Mouse (Mus musculus): ENCODE results near the gene Phf21a. TPM values are rescaled to one million over a fixed set of nuclear protein-coding genes. Genes with fewer than 3 reads are reported as not detected.
A peak's percentile ranks its signal among the peaks of the same experiment; 100 is the strongest.
"Not testable (repeated sequence)": the region's sequence is repeated elsewhere in the genome, so short reads cannot be mapped to it uniquely, and the experiment has no call there.

The Phf21a gene
- polyA plus RNA-seq, 1 experiment from 2014 or later = 5.6 TPM

DNA sequence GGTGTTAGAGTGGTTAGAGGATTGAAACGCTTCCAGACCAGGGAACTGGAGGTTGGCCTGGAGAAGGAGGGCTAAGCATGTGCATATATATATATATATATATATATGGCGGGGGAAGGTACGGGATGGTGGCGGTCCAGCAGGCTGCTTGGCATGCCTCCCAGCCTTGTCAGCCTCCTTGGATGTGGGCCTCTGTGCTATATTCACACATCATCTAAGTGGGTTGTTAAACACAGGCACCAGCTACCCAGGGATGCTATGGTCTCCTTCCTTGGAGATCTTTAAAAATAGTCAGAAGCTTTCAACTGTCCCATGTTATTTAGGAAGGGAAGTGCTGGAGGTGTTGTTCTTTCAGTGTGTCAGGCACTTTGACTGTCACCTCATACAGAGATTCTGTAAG is 3.1 kb upstream of the Phf21a start:
- Histone ChIP-seq H3K4me3 (no peak overlapping the region), H3K9ac (no peak overlapping the region), H3K9me3 (replicated peaks) (no peaks in the 10 kb centered on the region), H3K27me3 (replicated peaks) (no peaks in the 10 kb centered on the region), H3K4me2 (no peak overlapping the region), H3K27ac (no peak overlapping the region), H3K4me1 (no peaks in the 10 kb centered on the region), H3K36me3 (no peaks in the 10 kb centered on the region)
- 78% methylated on average over 4 of the region's 4 CpGs for WGBS (ENCODE audit: insufficient replicate concordance)
- ATAC-seq = no peak

DNA sequence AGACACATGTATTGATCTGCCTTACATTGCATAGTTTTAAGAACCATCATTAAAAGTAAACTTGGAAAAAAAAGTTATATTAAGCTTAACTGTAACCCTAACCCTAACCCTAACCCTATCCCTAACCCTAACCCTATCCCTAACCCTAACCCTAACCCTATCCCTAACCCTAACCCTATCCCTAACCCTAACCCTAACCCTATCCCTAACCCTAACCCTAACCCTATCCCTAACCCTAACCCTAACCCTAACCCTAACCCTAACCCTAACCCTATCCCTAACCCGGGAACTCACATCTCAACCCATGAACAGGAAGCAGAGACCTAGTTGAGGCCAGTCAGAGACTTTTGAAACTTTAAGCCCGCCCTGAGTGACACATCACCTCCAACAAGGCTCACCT is 586 bp downstream of the Phf21a start:
- H3K27me3 ChIP-seq (replicated peaks); H3K27ac ChIP-seq; H3K4me3 ChIP-seq; H3K4me1 ChIP-seq; ATAC-seq; H3K9ac ChIP-seq; H3K9me3 ChIP-seq (replicated peaks); H3K36me3 ChIP-seq; H3K4me2 ChIP-seq: not testable (repeated sequence)
- WGBS (ENCODE audit: insufficient replicate concordance) = 71% methylated on average over 2 of the region's 2 CpGs

DNA sequence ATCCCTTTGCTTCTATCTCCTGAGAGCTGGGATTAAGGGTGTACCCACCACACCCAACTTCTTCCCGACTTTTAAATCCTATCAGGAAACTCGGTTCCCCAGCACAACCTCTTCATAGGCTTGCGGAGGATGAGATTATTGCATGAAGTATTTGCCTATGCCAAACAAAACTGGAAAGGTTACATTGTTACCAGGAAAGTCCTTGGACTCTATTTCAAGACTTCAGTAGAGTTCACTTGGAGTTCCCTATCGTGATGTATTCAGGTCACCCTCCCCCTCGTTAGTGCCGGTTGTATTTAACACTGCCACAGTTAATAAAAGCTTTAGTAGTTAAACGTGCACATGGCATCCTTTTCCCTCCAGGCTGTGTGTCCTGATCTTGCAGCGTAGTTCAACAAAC is 1.2 kb downstream of the Phf21a start:
- 61% methylated on average over 8 of the region's 8 CpGs for WGBS (ENCODE audit: insufficient replicate concordance)
- Histone ChIP-seq H3K4me1 (no peaks in the 10 kb centered on the region), H3K9me3 (replicated peaks) (no peaks in the 10 kb centered on the region), H3K27me3 (replicated peaks) (no peaks in the 10 kb centered on the region), H3K36me3 (no peaks in the 10 kb centered on the region), H3K4me3 (no peak overlapping the region), H3K9ac (no peak overlapping the region), H3K27ac (no peak overlapping the region), H3K4me2 (no peak overlapping the region)
- no peak for ATAC-seq

DNA sequence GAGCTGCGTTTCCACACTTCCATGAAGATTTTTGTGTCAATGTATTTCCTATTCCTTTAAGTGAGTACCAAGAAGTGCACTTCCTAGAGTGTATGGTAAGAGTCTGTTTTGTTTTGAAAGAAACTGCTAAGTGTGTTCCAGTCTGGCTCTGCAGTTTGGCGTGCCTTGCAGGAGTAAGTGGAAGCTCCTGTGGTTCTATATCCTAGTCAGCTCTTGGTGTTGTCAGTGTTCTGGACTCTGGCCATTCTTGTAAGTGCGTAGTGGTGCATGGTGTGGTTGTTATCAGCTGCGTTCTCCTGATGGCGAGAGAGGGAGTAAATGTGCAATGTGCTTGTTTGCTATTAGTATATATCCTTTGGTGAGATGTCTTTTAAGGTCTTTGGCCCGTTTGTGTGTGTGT is 7.9 kb downstream of the Phf21a start:
- H3K4me2 ChIP-seq = no peak overlapping the region
- no peaks in the 10 kb centered on the region for H3K4me1 ChIP-seq
- no peak overlapping the region for H3K4me3 ChIP-seq
- no peak for ATAC-seq
- H3K27me3 ChIP-seq (replicated peaks) = no peaks in the 10 kb centered on the region
- H3K27ac ChIP-seq = no peak overlapping the region
- no peaks in the 10 kb centered on the region for H3K36me3 ChIP-seq
- 68% methylated on average over 6 of the region's 6 CpGs for WGBS (ENCODE audit: insufficient replicate concordance)
- H3K9ac ChIP-seq = no peak overlapping the region
- no peaks in the 10 kb centered on the region for H3K9me3 ChIP-seq (replicated peaks)

DNA sequence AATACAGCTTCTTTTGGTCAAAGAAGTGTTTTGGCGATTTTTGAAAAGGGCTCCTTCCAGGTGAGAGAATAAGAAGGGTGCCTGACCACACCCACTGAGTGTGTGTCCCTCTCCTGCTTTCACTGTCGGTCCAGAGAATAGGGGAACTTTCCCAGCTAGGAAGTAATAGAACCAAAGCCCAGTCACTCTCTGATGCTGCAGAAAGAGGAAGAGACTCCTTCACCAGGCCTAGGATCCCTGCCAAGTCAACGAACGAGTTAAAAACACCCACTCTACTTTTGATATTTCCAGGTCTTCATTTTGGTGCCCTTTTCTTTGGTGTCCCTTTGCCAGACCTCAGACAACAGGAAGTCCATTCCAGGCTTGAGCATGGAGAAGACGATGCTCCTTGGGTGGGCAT is 31.6 kb downstream of the Phf21a start:
- no peaks in the 10 kb centered on the region for H3K27me3 ChIP-seq (replicated peaks)
- ATAC-seq = no peak
- no peaks in the 10 kb centered on the region for H3K36me3 ChIP-seq
- no peaks in the 10 kb centered on the region for H3K4me1 ChIP-seq
- no peak overlapping the region for H3K27ac ChIP-seq
- no peak overlapping the region for H3K4me2 ChIP-seq
- H3K9ac ChIP-seq = no peak overlapping the region
- 39% methylated on average over 5 of the region's 5 CpGs for WGBS (ENCODE audit: insufficient replicate concordance)
- H3K9me3 ChIP-seq (replicated peaks) = no peaks in the 10 kb centered on the region
- H3K4me3 ChIP-seq = no peak overlapping the region

DNA sequence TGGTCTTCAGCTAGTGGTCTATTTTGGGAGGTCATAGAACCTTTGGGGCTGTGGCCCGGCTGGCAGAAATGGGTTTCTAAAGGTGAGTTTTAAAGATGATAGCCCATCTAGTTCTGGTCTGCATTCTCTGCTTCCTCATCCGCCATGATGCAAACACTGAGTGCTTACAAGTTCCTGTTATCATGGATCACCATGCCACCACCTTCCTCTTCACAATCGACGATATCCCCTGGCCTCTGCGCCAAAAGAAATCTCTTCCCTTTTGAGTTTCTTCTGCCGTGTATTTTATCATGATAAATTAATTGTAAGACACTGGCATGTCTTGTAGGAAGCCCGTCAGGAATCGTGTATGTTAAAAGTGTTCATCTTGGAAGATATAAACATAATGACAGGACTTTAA is 32.4 kb downstream of the Phf21a start:
- H3K4me1 ChIP-seq = no peaks in the 10 kb centered on the region
- no peak for ATAC-seq
- no peaks in the 10 kb centered on the region; the same call in 1 of the 2 replicates for H3K27me3 ChIP-seq (replicated peaks)
- no peak overlapping the region for H3K9ac ChIP-seq
- 51% methylated on average over 8 of the region's 8 CpGs for WGBS (ENCODE audit: insufficient replicate concordance)
- H3K4me3 ChIP-seq = no peak overlapping the region
- no peak overlapping the region for H3K27ac ChIP-seq
- H3K4me2 ChIP-seq = no peak overlapping the region
- H3K36me3 ChIP-seq = no peaks in the 10 kb centered on the region
- no peaks in the 10 kb centered on the region for H3K9me3 ChIP-seq (replicated peaks)

DNA sequence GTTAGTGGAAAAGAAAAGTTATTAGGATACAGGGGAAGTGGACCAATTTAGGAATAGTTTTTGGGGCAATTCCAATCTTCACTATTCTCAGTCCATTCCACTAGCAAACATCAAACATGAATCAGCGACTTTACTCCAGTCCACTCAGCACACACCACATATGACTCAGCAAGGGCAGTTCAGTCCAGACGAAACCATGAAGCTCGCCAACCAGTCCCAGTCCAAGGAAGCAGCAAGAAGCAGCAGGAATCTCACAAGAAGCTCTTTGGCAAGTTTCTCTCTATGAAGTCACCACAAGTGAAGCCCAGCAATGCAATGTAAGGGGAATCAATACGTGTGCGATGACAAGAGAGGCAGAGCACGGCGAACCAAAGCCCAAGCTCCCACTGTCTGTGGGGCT is 37.2 kb downstream of the Phf21a start:
- H3K9me3 ChIP-seq (replicated peaks) = no peaks in the 10 kb centered on the region
- ATAC-seq = no peak
- H3K27ac ChIP-seq = no peak overlapping the region
- 81% methylated on average over 7 of the region's 7 CpGs for WGBS (ENCODE audit: insufficient replicate concordance)
- no peak overlapping the region for H3K9ac ChIP-seq
- H3K4me2 ChIP-seq = no peak overlapping the region
- no peak overlapping the region for H3K4me3 ChIP-seq
- no peaks in the 10 kb centered on the region for H3K36me3 ChIP-seq
- no peaks in the 10 kb centered on the region for H3K4me1 ChIP-seq
- no peaks in the 10 kb centered on the region; the same call in 1 of the 2 replicates for H3K27me3 ChIP-seq (replicated peaks)

DNA sequence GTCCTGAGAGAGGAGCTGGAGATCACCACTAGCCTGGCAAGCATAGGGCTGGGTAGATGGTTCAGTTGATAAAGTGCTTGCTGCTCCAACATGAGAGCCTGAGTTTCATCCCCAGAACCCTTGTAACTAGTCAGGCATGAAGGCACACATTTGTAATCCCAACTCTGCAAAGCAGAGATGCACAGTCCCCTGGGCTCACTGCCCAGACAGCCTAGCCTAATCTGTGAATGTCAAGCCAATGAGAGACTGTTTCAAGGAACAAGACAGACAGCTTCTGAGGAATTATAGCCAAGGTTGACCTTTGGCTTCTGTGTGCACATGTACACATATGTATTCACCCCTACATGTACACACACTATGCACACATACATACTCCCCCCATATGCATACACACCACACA is 45.8 kb downstream of the Phf21a start:
- Histone ChIP-seq H3K4me3 (no peak overlapping the region), H3K4me1 (no peaks in the 10 kb centered on the region), H3K9ac (no peak overlapping the region), H3K36me3 (no peaks in the 10 kb centered on the region), H3K27me3 (replicated peaks) (0 out of 2 replicates have a peak, but pooled peaks cover 12% of the 10 kb centered on the region), H3K9me3 (replicated peaks) (no peaks in the 10 kb centered on the region), H3K27ac (no peak overlapping the region), H3K4me2 (no peak overlapping the region)
- no peak for ATAC-seq

DNA sequence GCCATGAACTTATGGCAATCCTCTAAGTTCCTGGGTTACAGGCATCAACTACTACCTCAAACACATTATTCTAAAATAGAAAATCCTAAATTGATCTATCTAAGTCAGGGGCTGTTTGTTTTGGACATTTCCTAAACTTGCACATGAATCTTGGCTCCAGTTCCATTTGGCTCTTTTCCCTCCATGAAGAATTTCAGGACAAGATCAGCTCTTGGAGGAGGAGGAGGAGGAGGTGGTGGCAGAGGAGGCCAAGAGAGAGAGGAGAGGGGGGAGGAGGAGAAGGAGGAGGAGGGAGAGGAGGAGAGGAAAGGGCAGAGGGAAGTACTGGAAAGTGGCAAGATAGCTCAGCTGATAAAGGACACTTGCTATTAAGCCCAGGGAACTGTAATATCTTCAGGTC is 46.4 kb downstream of the Phf21a start:
- no peaks in the 10 kb centered on the region for H3K36me3 ChIP-seq
- ATAC-seq = no peak
- no peak overlapping the region for H3K9ac ChIP-seq
- no peak overlapping the region for H3K4me2 ChIP-seq
- H3K27me3 ChIP-seq (replicated peaks) = 0 out of 2 replicates have a peak, but pooled peaks cover 12% of the 10 kb centered on the region
- no peaks in the 10 kb centered on the region for H3K9me3 ChIP-seq (replicated peaks)
- H3K4me3 ChIP-seq = no peak overlapping the region
- no peaks in the 10 kb centered on the region for H3K4me1 ChIP-seq
- H3K27ac ChIP-seq = no peak overlapping the region

DNA sequence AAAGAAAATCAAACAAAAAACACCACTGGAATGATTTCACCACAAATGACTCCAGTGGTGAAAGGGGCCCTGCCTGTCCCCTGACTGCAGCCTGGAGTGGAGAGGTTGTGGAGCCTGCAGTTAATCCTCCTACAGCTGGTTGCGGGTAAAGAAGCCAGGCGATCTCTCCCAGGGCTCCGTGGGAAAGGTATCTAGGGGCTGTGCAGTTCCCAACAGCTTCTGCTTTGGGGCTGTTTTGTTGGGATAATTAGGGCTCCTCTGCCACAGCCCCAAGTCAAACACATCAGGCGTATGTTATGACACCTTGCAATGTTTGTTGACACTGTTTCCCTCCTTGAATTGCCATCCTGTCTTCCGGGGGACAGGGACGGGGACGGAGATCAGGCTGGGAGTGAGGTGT is 47.5 kb downstream of the Phf21a start:
- Histone ChIP-seq H3K27me3 (replicated peaks) (0 out of 2 replicates have a peak, but pooled peaks cover 12% of the 10 kb centered on the region), H3K27ac (no peak overlapping the region), H3K9ac (no peak overlapping the region), H3K9me3 (replicated peaks) (no peaks in the 10 kb centered on the region), H3K4me2 (peak overlapping the region; percentile 34; the same call in 1 of the 2 replicates), H3K36me3 (no peaks in the 10 kb centered on the region), H3K4me3 (no peak overlapping the region), H3K4me1 (no peaks in the 10 kb centered on the region)
- no peak for ATAC-seq
- WGBS (ENCODE audit: insufficient replicate concordance) = 40% methylated on average over 7 of the region's 7 CpGs

DNA sequence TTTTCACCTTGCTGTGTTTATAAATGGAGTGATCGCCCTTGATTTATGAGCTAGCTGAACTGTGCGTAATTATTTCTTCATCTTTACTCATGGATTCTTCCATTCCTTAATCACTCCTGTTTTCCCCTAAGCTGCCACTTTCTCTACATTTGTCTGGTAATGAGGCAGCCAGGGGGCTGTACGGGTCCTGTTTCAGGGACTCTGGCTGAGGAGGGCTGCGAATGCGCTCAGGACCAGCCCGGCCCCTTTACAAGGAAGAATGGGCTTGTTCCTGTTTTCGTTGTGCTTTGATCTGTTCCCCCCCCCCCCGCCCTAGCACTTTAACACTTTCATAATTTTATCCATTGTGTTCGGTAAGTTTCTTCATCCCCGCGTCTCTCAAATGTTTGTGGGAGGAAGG is 48.2 kb downstream of the Phf21a start:
- no peak for ATAC-seq
- no peak overlapping the region for H3K27ac ChIP-seq
- no peak overlapping the region for H3K4me3 ChIP-seq
- H3K4me2 ChIP-seq = peak overlapping the region; percentile 34
- 0 out of 2 replicates have a peak, but pooled peaks cover 12% of the 10 kb centered on the region for H3K27me3 ChIP-seq (replicated peaks)
- 22% methylated on average over 11 of the region's 11 CpGs for WGBS (ENCODE audit: insufficient replicate concordance)
- no peak overlapping the region for H3K9ac ChIP-seq
- no peaks in the 10 kb centered on the region for H3K36me3 ChIP-seq
- no peaks in the 10 kb centered on the region for H3K4me1 ChIP-seq
- no peaks in the 10 kb centered on the region for H3K9me3 ChIP-seq (replicated peaks)

DNA sequence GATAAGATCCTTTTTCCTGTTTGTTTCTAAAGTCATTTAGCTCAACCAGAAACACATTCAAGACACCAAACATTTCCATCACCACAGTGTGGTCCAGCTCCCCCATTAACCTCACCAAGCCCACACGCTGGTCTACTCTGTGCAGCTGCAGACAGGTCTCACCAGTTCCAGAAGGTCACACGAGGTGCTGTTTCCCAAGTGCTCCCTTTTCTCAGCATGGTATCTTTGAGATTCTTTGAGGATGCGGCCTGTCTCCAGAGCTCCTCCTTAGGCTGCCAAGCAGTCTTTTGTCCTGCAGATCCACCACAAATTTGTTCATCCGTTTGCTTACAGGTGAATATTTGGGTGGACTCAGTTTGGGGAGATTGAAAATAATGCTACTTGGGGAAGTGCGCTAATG is 51.0 kb downstream of the Phf21a start:
- Histone ChIP-seq H3K36me3 (no peaks in the 10 kb centered on the region), H3K4me3 (no peak overlapping the region), H3K4me2 (no peak overlapping the region), H3K9me3 (replicated peaks) (no peaks in the 10 kb centered on the region), H3K9ac (no peak overlapping the region), H3K4me1 (no peaks in the 10 kb centered on the region), H3K27me3 (replicated peaks) (0 out of 2 replicates have a peak, but pooled peaks cover 12% of the 10 kb centered on the region), H3K27ac (no peak overlapping the region)
- no peak for ATAC-seq
- 42% methylated on average over 5 of the region's 5 CpGs for WGBS (ENCODE audit: insufficient replicate concordance)

DNA sequence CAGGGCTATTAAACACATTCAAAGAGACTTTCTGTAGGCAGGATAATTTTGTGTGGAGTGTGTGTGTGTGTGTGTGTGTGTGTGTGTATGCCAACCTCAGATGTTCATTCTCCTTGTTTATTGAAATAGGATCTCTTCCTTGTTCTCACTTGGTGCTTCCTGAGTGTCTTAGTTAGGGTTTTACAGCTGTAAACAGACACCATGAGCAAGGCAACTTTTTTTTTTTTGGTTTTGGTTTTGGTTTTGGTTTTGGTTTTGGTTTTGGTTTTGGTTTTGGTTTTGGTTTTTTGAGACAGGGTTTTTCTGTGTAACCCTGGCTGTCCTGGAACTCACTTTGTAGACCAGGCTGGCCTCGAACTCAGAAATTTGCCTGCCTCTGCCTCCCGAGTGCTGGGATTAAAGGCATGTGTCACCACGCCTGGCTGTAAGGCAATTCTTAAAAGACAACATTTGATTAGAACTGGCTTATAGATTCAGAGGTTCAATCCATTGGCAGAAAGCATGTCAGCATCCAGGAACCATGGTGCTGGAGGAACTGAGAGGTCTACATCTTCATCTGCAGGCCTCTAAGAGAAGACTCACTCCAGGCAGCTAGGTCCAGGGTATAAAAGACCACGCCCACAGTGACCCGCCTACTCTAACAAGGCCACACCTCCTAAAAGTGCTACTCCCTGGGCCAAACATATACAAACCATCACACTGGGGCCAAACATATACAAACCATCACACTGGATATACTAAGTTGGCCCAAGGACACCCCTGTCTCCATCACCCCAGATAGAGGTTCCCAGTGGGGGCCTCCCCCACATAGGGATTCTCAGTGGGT is 55.2 kb downstream of the Phf21a start:
- H3K27me3 ChIP-seq (replicated peaks); H3K4me2 ChIP-seq; H3K4me1 ChIP-seq; ATAC-seq; H3K36me3 ChIP-seq; H3K9ac ChIP-seq; H3K4me3 ChIP-seq; H3K27ac ChIP-seq; H3K9me3 ChIP-seq (replicated peaks): not testable (repeated sequence)
- WGBS (ENCODE audit: insufficient replicate concordance) = 57% methylated on average over 5 of the region's 5 CpGs
